Mouse (Mus musculus) neural tube, embryonic 15.5 days (tissue): ENCODE data around the gene Zfp609. TPM values are rescaled to one million over a fixed set of nuclear protein-coding genes. Genes with fewer than 3 reads are reported as not detected.
"Not testable (repeated sequence)": the region's sequence is repeated elsewhere in the genome, so short reads cannot be mapped to it uniquely, and the experiment has no call there.

Experiments
- ATAC-seq: fragments of 200-750 bp; cut with Nextera tagmentation; 2 replicates; pipeline ENCODE4 v1.8.0; 2017; ENCODE audit warnings: mild to moderate bottlenecking, moderate TSS enrichment, moderate library complexity; ENCODE audit not compliant: low FRiP score
- H3K27ac ChIP-seq: fragments of 300-500 bp; sonication (generic); replicated peaks from 2 replicates; pipeline ENCODE4 v1.5.1; 2015; ENCODE audit warnings: mild to moderate bottlenecking, inconsistent platforms
- H3K27me3 ChIP-seq: fragments of 300-500 bp; sonication (generic); replicated peaks from 2 replicates; pipeline ENCODE4 v1.6.1; 2015; ENCODE audit warnings: inconsistent platforms
- H3K36me3 ChIP-seq: fragments of 300-500 bp; sonication (generic); 2 replicates; pipeline ENCODE4 v1.6.1; 2015; ENCODE audit warnings: inconsistent platforms
- H3K4me1 ChIP-seq: fragments of 300-500 bp; sonication (generic); 2 replicates; pipeline ENCODE4 v1.6.1; 2015; ENCODE audit warnings: inconsistent platforms
- H3K4me2 ChIP-seq: fragments of 300-500 bp; sonication (generic); 2 replicates; pipeline ENCODE4 v1.6.1; 2015; ENCODE audit warnings: inconsistent platforms, mild to moderate bottlenecking, moderate library complexity
- H3K4me3 ChIP-seq: fragments of 300-500 bp; sonication (generic); replicated peaks from 2 replicates; pipeline ENCODE4 v1.5.1; 2015; ENCODE audit warnings: mild to moderate bottlenecking, inconsistent platforms
- H3K9ac ChIP-seq: fragments of 300-500 bp; sonication (generic); replicated peaks from 2 replicates; pipeline ENCODE4 v1.6.1; 2015; ENCODE audit warnings: mild to moderate bottlenecking, inconsistent platforms
- H3K9me3 ChIP-seq: fragments of 300-500 bp; sonication (generic); replicated peaks from 2 replicates; pipeline ENCODE4 v1.6.1; 2016; ENCODE audit warnings: inconsistent platforms
- WGBS: fragments of 180-500 bp; shearing (Covaris S2); methylation state at CpG from one replicate; pipeline ENCODE4 v1.1.7; 2015; ENCODE audit warnings: mixed read lengths; 5-methylcytosine and 5-hydroxymethylcytosine counted together
- polyA plus RNA-seq: library from polyadenylated mRNA; unstranded; fragments of >200 nt; fragmentation: Nextera tagmentation; extraction: Ambion mirVana; gene quantifications from 2 replicates; pipeline ENCODE4 v1.2.1, GENCODE M21; 2015

Zfp609 gene
- polyA plus RNA-seq, 1 experiment from 2014 or later, result 6.8 TPM

- Histone ChIP-seq H3K4me3 (no peak overlapping the region), H3K36me3 (no peaks in the 10 kb centered on the region), H3K9me3 (no peaks in the 10 kb centered on the region), H3K27ac (no peak overlapping the region), H3K9ac (no peak overlapping the region), H3K27me3 (no peaks in the 10 kb centered on the region), H3K4me1 (no peaks in the 10 kb centered on the region), H3K4me2 (no peak overlapping the region)
- 68% methylated on average over 1 of the region's 1 CpGs for WGBS
- ATAC-seq, result no peak
These were observed 165.9 kb downstream of the Zfp609 start for GRCm38 (mm10) chr9:65661493-65661892.

GRCm38 (mm10) chr9:65661029-65661428 lies 166.3 kb downstream of the Zfp609 start:
- 71% methylated on average over 5 of the region's 5 CpGs for WGBS
- ATAC-seq, result no peak

GRCm38 (mm10) chr9:65657218-65657617 lies 170.1 kb downstream of the Zfp609 start:
- Histone ChIP-seq H3K4me1 (no peaks in the 10 kb centered on the region), H3K36me3 (no peaks in the 10 kb centered on the region), H3K9me3 (no peaks in the 10 kb centered on the region), H3K27me3 (no peaks in the 10 kb centered on the region), H3K9ac (no peak overlapping the region), H3K4me3 (no peak overlapping the region), H3K27ac (no peak overlapping the region), H3K4me2 (no peak overlapping the region)
- no peak for ATAC-seq
- WGBS, result 74% methylated on average over 3 of the region's 3 CpGs

More at GRCm38 (mm10) chr9:65661029-65661428, 166.3 kb downstream of the Zfp609 start:
- Histone ChIP-seq H3K36me3 (no peaks in the 10 kb centered on the region), H3K27me3 (no peaks in the 10 kb centered on the region), H3K4me2 (no peak overlapping the region), H3K4me1 (no peaks in the 10 kb centered on the region), H3K9me3 (no peaks in the 10 kb centered on the region), H3K27ac (no peak overlapping the region), H3K4me3 (no peak overlapping the region), H3K9ac (no peak overlapping the region)

GRCm38 (mm10) chr9:65655540-65655939 lies 171.8 kb downstream of the Zfp609 start:
- H3K27me3 ChIP-seq, result no peaks in the 10 kb centered on the region
- H3K36me3 ChIP-seq, result no peaks in the 10 kb centered on the region
- ATAC-seq, result no peak
- no peaks in the 10 kb centered on the region for H3K9me3 ChIP-seq
- H3K9ac ChIP-seq, result no peak overlapping the region
- no peak overlapping the region for H3K27ac ChIP-seq
- H3K4me3 ChIP-seq, result no peak overlapping the region
- no peaks in the 10 kb centered on the region for H3K4me1 ChIP-seq
- H3K4me2 ChIP-seq, result no peak overlapping the region
- WGBS, result 89% methylated on average over 8 of the region's 8 CpGs

GRCm38 (mm10) chr9:65654700-65655237 lies 172.6 kb downstream of the Zfp609 start:
- Histone ChIP-seq H3K4me3 (no peak overlapping the region), H3K27me3 (no peaks in the 10 kb centered on the region), H3K4me2 (no peak overlapping the region), H3K27ac (no peak overlapping the region), H3K9me3 (no peaks in the 10 kb centered on the region), H3K9ac (no peak overlapping the region), H3K4me1 (no peaks in the 10 kb centered on the region), H3K36me3 (no peaks in the 10 kb centered on the region)
- 88% methylated on average over 3 of the region's 3 CpGs for WGBS
- ATAC-seq, result no peak

- no peaks in the 10 kb centered on the region for H3K27me3 ChIP-seq
- no peak overlapping the region for H3K27ac ChIP-seq
- no peak overlapping the region for H3K4me2 ChIP-seq
- 92% methylated on average over 4 of the region's 4 CpGs for WGBS
- H3K9ac ChIP-seq, result no peak overlapping the region
- no peaks in the 10 kb centered on the region for H3K9me3 ChIP-seq
- no peak overlapping the region for H3K4me3 ChIP-seq
- H3K36me3 ChIP-seq, result no peaks in the 10 kb centered on the region
- no peaks in the 10 kb centered on the region for H3K4me1 ChIP-seq
- no peak for ATAC-seq
These were observed 173.6 kb downstream of the Zfp609 start for GRCm38 (mm10) chr9:65653741-65654140.

GRCm38 (mm10) chr9:65651957-65652356 lies 175.4 kb downstream of the Zfp609 start:
- not testable (repeated sequence) for H3K36me3 ChIP-seq, H3K9ac ChIP-seq, H3K27me3 ChIP-seq, H3K9me3 ChIP-seq, ATAC-seq, H3K4me2 ChIP-seq, H3K27ac ChIP-seq, H3K4me3 ChIP-seq, H3K4me1 ChIP-seq
- WGBS, result 90% methylated on average over 1 of the region's 1 CpGs

GRCm38 (mm10) chr9:65649997-65650396 lies 177.4 kb downstream of the Zfp609 start:
- H3K9me3 ChIP-seq, result no peaks in the 10 kb centered on the region
- no peaks in the 10 kb centered on the region for H3K36me3 ChIP-seq
- no peak overlapping the region for H3K4me2 ChIP-seq
- WGBS, result 68% methylated on average over 1 of the region's 1 CpGs
- no peak overlapping the region for H3K4me3 ChIP-seq
- no peak overlapping the region for H3K9ac ChIP-seq
- no peak for ATAC-seq
- H3K27ac ChIP-seq, result no peak overlapping the region
- H3K27me3 ChIP-seq, result no peaks in the 10 kb centered on the region
- no peaks in the 10 kb centered on the region for H3K4me1 ChIP-seq

GRCm38 (mm10) chr9:65648730-65649129 lies 178.6 kb downstream of the Zfp609 start:
- no peak overlapping the region for H3K4me2 ChIP-seq
- no peak overlapping the region for H3K4me3 ChIP-seq
- H3K36me3 ChIP-seq, result no peaks in the 10 kb centered on the region
- WGBS, result 88% methylated on average over 13 of the region's 13 CpGs
- no peak for ATAC-seq
- H3K27me3 ChIP-seq, result no peaks in the 10 kb centered on the region
- H3K9me3 ChIP-seq, result no peaks in the 10 kb centered on the region
- no peak overlapping the region for H3K9ac ChIP-seq
- H3K27ac ChIP-seq, result no peak overlapping the region
- no peaks in the 10 kb centered on the region for H3K4me1 ChIP-seq

- no peaks in the 10 kb centered on the region for H3K27me3 ChIP-seq
- H3K27ac ChIP-seq, result no peak overlapping the region
- ATAC-seq, result no peak
- H3K9ac ChIP-seq, result no peak overlapping the region
- no peaks in the 10 kb centered on the region for H3K36me3 ChIP-seq
- no peaks in the 10 kb centered on the region for H3K9me3 ChIP-seq
- no peaks in the 10 kb centered on the region for H3K4me1 ChIP-seq
- no peak overlapping the region for H3K4me2 ChIP-seq
- WGBS, result 95% methylated on average over 2 of the region's 2 CpGs
- H3K4me3 ChIP-seq, result no peak overlapping the region
These were observed 180.6 kb downstream of the Zfp609 start for GRCm38 (mm10) chr9:65646782-65647181.

- H3K4me2 ChIP-seq, result no peak overlapping the region
- WGBS, result 66% methylated on average over 3 of the region's 3 CpGs
- no peaks in the 10 kb centered on the region for H3K9me3 ChIP-seq
These were observed 181.4 kb downstream of the Zfp609 start for GRCm38 (mm10) chr9:65645984-65646383.

GRCm38 (mm10) chr9:65644960-65645359 lies 182.4 kb downstream of the Zfp609 start:
- Histone ChIP-seq H3K4me2 (no peak overlapping the region), H3K4me3 (no peak overlapping the region), H3K27me3 (no peaks in the 10 kb centered on the region), H3K36me3 (no peaks in the 10 kb centered on the region), H3K9me3 (no peaks in the 10 kb centered on the region), H3K27ac (no peak overlapping the region), H3K9ac (no peak overlapping the region), H3K4me1 (0 out of 2 replicates have a peak, but pooled peaks cover 4% of the 10 kb centered on the region)
- no peak for ATAC-seq
- 92% methylated on average over 4 of the region's 4 CpGs for WGBS

More at GRCm38 (mm10) chr9:65645984-65646383, 181.4 kb downstream of the Zfp609 start:
- no peak overlapping the region for H3K9ac ChIP-seq
- H3K27ac ChIP-seq, result no peak overlapping the region
- no peaks in the 10 kb centered on the region for H3K36me3 ChIP-seq
- no peak for ATAC-seq
- 0 out of 2 replicates have a peak, but pooled peaks cover 2% of the 10 kb centered on the region for H3K4me1 ChIP-seq
- H3K4me3 ChIP-seq, result no peak overlapping the region
- H3K27me3 ChIP-seq, result no peaks in the 10 kb centered on the region
